Comparison of ENCODE assay signal across 28 mouse cellular contexts in the genomic region with DNA sequence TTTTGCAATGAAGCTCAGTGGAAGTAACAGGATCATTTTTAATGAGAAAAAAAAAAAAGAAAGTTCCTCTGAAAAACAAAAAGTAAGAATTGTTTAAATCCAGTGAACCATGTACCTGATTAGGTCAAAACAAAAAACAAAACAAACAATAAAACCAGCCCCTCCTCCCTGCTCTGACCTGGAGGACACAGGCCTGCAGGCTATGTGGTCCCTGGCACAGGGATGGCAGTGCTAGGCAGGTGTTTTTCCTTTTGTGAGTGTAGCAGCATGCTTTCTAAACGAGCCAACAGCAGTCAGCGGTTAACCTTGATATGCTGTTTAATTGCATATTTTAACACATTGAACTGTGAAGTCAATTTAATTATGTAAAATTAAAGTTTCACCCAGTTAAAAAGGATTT.
DNase-seq lines count a peak whose midpoint lies in the region; ATAC-seq and TF ChIP-seq lines count a peak whose summit lies in the region.
"Had no signal": no experiment of that assay in that cellular context is flagged by ENCODE, and none has a peak within 500 bp of the region (broad histone marks: within the 10 kb centered on the region; RNA-seq: fewer than 3 reads in every experiment).

No protein-coding gene starts in this region.

- no peak for TF ChIP-seq POLR2A in brain, embryonic 14.5 days (IDR thresholded peaks at IDR 0.05; ENCODE audit: borderline replicate concordance, extremely low read depth, insufficient read depth, insufficient read length, poor library complexity, severe bottlenecking)

- no peak overlapping the region for H3K9ac ChIP-seq in forebrain, embryonic 13.5 days
- no peak overlapping the region for H3K9ac ChIP-seq in forebrain, embryonic 12.5 days
- H3K9ac ChIP-seq: embryonic facial prominence, embryonic 13.5 days; hindbrain, embryonic 13.5 days; intestine, embryonic 15.5 days had no signal

- H3K9me3 ChIP-seq in forebrain, embryonic 13.5 days (replicated peaks) = no peaks in the 10 kb centered on the region
- H3K9me3 ChIP-seq in forebrain, embryonic 12.5 days = no peaks in the 10 kb centered on the region
- H3K9me3 ChIP-seq: embryonic facial prominence, embryonic 10.5 days; embryonic facial prominence, embryonic 13.5 days; G1E; hindbrain, embryonic 10.5 days; hindbrain, embryonic 13.5 days; intestine, embryonic 15.5 days had no signal

- peak; percentile 75 for ATAC-seq in forebrain, embryonic 13.5 days
- ATAC-seq in forebrain, embryonic 12.5 days (ENCODE audit: low FRiP score) = no peak; the same call in 1 of the 2 replicates
- ATAC-seq: hindbrain, embryonic 16.5 days; intestine, embryonic 15.5 days had no signal

- no peak overlapping the region for H3K27ac ChIP-seq in forebrain, embryonic 13.5 days
- H3K27ac ChIP-seq in forebrain, embryonic 12.5 days = no peak overlapping the region
- H3K27ac ChIP-seq: embryonic facial prominence, embryonic 10.5 days; embryonic facial prominence, embryonic 13.5 days; gastrocnemius, adult 2 months; hindbrain, embryonic 10.5 days; hindbrain, embryonic 13.5 days; intestine, embryonic 15.5 days had no signal

- peaks cover 4% of the 10 kb centered on the region; the same call in 1 of the 2 replicates for H3K4me1 ChIP-seq in forebrain, embryonic 13.5 days
- no peaks in the 10 kb centered on the region for H3K4me1 ChIP-seq in forebrain, embryonic 12.5 days
- H3K4me1 ChIP-seq: embryonic facial prominence, embryonic 10.5 days; embryonic facial prominence, embryonic 13.5 days; hindbrain, embryonic 10.5 days; hindbrain, embryonic 13.5 days; intestine, embryonic 15.5 days had no signal

- intact Hi-C loops in heart, postnatal 36 days (cut with DNase I) = no loop called here

- H3K36me3 ChIP-seq in forebrain, embryonic 13.5 days (ENCODE audit: poor library complexity, severe bottlenecking) = no peaks in the 10 kb centered on the region
- H3K36me3 ChIP-seq in forebrain, embryonic 12.5 days (replicated peaks) = no peaks in the 10 kb centered on the region
- H3K36me3 ChIP-seq: embryonic facial prominence, embryonic 10.5 days; embryonic facial prominence, embryonic 13.5 days; G1E; hindbrain, embryonic 10.5 days; hindbrain, embryonic 13.5 days; intestine, embryonic 15.5 days had no signal

- no peak for TF ChIP-seq CTCF in brain, embryonic 14.5 days (IDR thresholded peaks at IDR 0.05; ENCODE audit: borderline replicate concordance, extremely low read depth, insufficient read depth, insufficient read length)

- DNase-seq in brain, embryonic 14.5 days (ENCODE audit: low read depth) = peak; percentile 76
- DNase-seq in retina, embryonic 14.5 days (ENCODE audit: low spot score) = peak; percentile 12
- DNase-seq in spleen, adult 12 weeks (ENCODE audit: low spot score) = no peak
- no peak for DNase-seq in heart, postnatal 36 days
- DNase-seq: adrenal gland, adult 2 months; adrenal gland, postnatal 14 days; B cell, adult 2 months; cerebellum, adult 11-12 months; cerebellum, adult 8-10 months; cerebellum, postnatal 10 days; cerebellum, postnatal 36 days; embryo, embryonic 11 days; gastrocnemius, adult 2 months; gastrocnemius, postnatal 14 days; heart, adult 11 months; kidney, adult 18-20 months had no signal

- H3K4me2 ChIP-seq in forebrain, embryonic 13.5 days = no peak overlapping the region
- H3K4me2 ChIP-seq in forebrain, embryonic 12.5 days = no peak overlapping the region
- H3K4me2 ChIP-seq: embryonic facial prominence, embryonic 13.5 days; heart, embryonic 11.5 days; hindbrain, embryonic 13.5 days; intestine, embryonic 15.5 days had no signal

- no peaks in the 10 kb centered on the region for H3K27me3 ChIP-seq in forebrain, embryonic 13.5 days
- no peaks in the 10 kb centered on the region for H3K27me3 ChIP-seq in forebrain, embryonic 12.5 days
- H3K27me3 ChIP-seq: CH12.LX; embryonic facial prominence, embryonic 13.5 days; hindbrain, embryonic 13.5 days; intestine, embryonic 15.5 days had no signal

- WGBS in forebrain, embryonic 13.5 days = 34% methylated on average over 2 of the region's 2 CpGs
- WGBS in forebrain, embryonic 12.5 days = 42% methylated on average over 2 of the region's 2 CpGs

- no peak overlapping the region for H3K4me3 ChIP-seq in forebrain, embryonic 13.5 days
- H3K4me3 ChIP-seq in forebrain, embryonic 12.5 days (replicated peaks) = no peak overlapping the region
- H3K4me3 ChIP-seq: embryonic facial prominence, embryonic 10.5 days; embryonic facial prominence, embryonic 13.5 days; erythroblast, embryonic 14.5 days; gastrocnemius, adult 2 months; hindbrain, embryonic 10.5 days; hindbrain, embryonic 13.5 days; intestine, embryonic 15.5 days had no signal

Comparison
In these comparisons a context has a peak if more than half of its experiments do, and no peak if none do; other contexts are left out.
1. DNase-seq: peak in brain, embryonic 14.5 days (single experiment) and retina, embryonic 14.5 days (single experiment); none in spleen, adult 12 weeks (single experiment) and heart, postnatal 36 days (0 of 2).